Mouse (Mus musculus) intestine, embryonic 16.5 days (tissue): ENCODE measurements around the gene Papolg. TPM values are rescaled to one million over a fixed set of nuclear protein-coding genes. Genes with fewer than 3 reads are reported as not detected.

ENCODE experiments used
- polyA plus RNA-seq: library from polyadenylated mRNA; unstranded; fragments of >200 nt; fragmentation: Nextera tagmentation; extraction: Ambion mirVana; gene quantifications from 2 replicates; pipeline ENCODE4 v1.2.1, GENCODE M21; 2015

The Papolg gene
- polyA plus RNA-seq, 1 experiment from 2014 or later, result 8.5 TPM

Other genes with a start within 250 kb of the Papolg start
- 20.5 and 20.9 TPM in 2 replicates for gene Pus10, start 229.6 kb downstream of the Papolg start, polyA plus RNA-seq
- gene Pex13, start 229.3 kb downstream of the Papolg start, polyA plus RNA-seq, result 30.4 and 33.0 TPM in 2 replicates
- 0.60 and 0.64 TPM in 2 replicates for gene Rel, start 124.3 kb downstream of the Papolg start, polyA plus RNA-seq
- not detected in 2 replicates for gene A830031A19Rik, start 179.8 kb upstream of the Papolg start, polyA plus RNA-seq
- gene Bcl11a, start 182.8 kb upstream of the Papolg start, polyA plus RNA-seq, result 13.1 and 14.8 TPM in 2 replicates